Mouse (Mus musculus): ENCODE measurements around the gene Acot13. TPM values are rescaled to one million over a fixed set of nuclear protein-coding genes. Genes with fewer than 3 reads are reported as not detected.
A peak's percentile ranks its signal among the peaks of the same experiment; 100 is the strongest.
"Not testable (repeated sequence)": the region's sequence is repeated elsewhere in the genome, so short reads cannot be mapped to it uniquely, and the experiment has no call there.

Acot13 gene
- total RNA-seq, 2 experiments from 2014 or later, result 72.3 to 79.9 TPM

GRCm38 (mm10) chr13:24792411-24793045 lies 38.8 kb downstream of the Acot13 start:
- intact Hi-C loops (cut with DNase I), result no loop called here
- peak in 1 of 2 experiments; percentile 77 for DNase-seq (ENCODE audit: low spot score in 2 of 2)

- no peak for DNase-seq (ENCODE audit: low spot score in 2 of 2)
- intact Hi-C loops (cut with DNase I), result no loop called here
Observed at GRCm38 (mm10) chr13:24791349-24791748, 40.0 kb downstream of the Acot13 start.

- intact Hi-C loops (cut with DNase I), result no loop called here
- DNase-seq (ENCODE audit: low spot score in 2 of 2), result peak in 1 of 2 experiments; percentile 63
Observed at GRCm38 (mm10) chr13:24787477-24787876, 43.9 kb downstream of the Acot13 start.

GRCm38 (mm10) chr13:24786014-24786490 lies 45.3 kb downstream of the Acot13 start:
- intact Hi-C loops (cut with DNase I), result no loop called here
- DNase-seq (ENCODE audit: low spot score in 2 of 2), result peak in 1 of 2 experiments; percentile 49

- intact Hi-C loops (cut with DNase I), result no loop called here
- no peak for DNase-seq (ENCODE audit: low spot score in 2 of 2)
Observed at GRCm38 (mm10) chr13:24781916-24782315, 49.4 kb downstream of the Acot13 start.

- intact Hi-C loops (cut with DNase I), result loop anchor here (5.0 kb wide), 1 partner anchor 297 kb away; no protein-coding TSS in a partner anchor
Observed at GRCm38 (mm10) chr13:24778706-24779380, 52.5 kb downstream of the Acot13 start.

GRCm38 (mm10) chr13:24778026-24778425 lies 53.3 kb downstream of the Acot13 start:
- intact Hi-C loops (cut with DNase I), result loop anchor here (5.0 kb wide), 1 partner anchor 296 kb away; no protein-coding TSS in a partner anchor
- peak in 1 of 2 experiments; percentile 9 for DNase-seq (ENCODE audit: low spot score in 2 of 2)

More at GRCm38 (mm10) chr13:24778706-24779380, 52.5 kb downstream of the Acot13 start:
- DNase-seq (ENCODE audit: low spot score in 2 of 2), result no peak

GRCm38 (mm10) chr13:24776146-24776844 lies 55.0 kb downstream of the Acot13 start:
- DNase-seq (ENCODE audit: low spot score in 2 of 2), result peak; percentile 51 to 63
- intact Hi-C loops (cut with DNase I), result loop anchor here (5.0 kb wide), 1 partner anchor 294 kb away; no protein-coding TSS in a partner anchor

GRCm38 (mm10) chr13:24771482-24771881 lies 59.9 kb downstream of the Acot13 start:
- DNase-seq (ENCODE audit: low spot score in 2 of 2); intact Hi-C loops (cut with DNase I): not testable (repeated sequence)

Other genes with a start within 250 kb of the Acot13 start
- 10 to 100 TPM; 65.7 to 68.9 TPM for gene Ripor2, start 249.4 kb downstream of the Acot13 start, total RNA-seq (2021)
- not detected for gene Armh2, start 90.3 kb downstream of the Acot13 start, total RNA-seq (2021)
- gene Gmnn, start 69.6 kb downstream of the Acot13 start, total RNA-seq (2021), result 1 to 10 TPM; 3.4 to 4.6 TPM
- 100 to 1,000 TPM; 165 to 182 TPM for gene BC005537, start 29.9 kb downstream of the Acot13 start, total RNA-seq (2021)
- gene Tdp2, start 139 bp upstream of the Acot13 start, total RNA-seq (2021), result 10 to 100 TPM; 17.9 to 20.8 TPM
- gene D130043K22Rik, start 13.6 kb upstream of the Acot13 start, total RNA-seq (2021), result 10 to 100 TPM; 29.0 to 30.8 TPM
- gene Aldh5a1, start 106.1 kb upstream of the Acot13 start, total RNA-seq (2021), result 10 to 100 TPM; 54.2 to 58.7 TPM
- 10 to 100 TPM; 15.4 to 17.9 TPM for gene Gpld1, start 111.6 kb upstream of the Acot13 start, total RNA-seq (2021)
- 10 to 100 TPM; 54.3 to 55.2 TPM for gene Mrs2, start 188.8 kb upstream of the Acot13 start, total RNA-seq (2021)
- 1 to 10 TPM; 4.0 to 6.5 TPM for gene Dcdc2a, start 224.5 kb upstream of the Acot13 start, total RNA-seq (2021)